Mouse (Mus musculus) midbrain, embryonic 16.5 days (tissue): ENCODE measurements around the gene Vmn2r90. TPM values are rescaled to one million over a fixed set of nuclear protein-coding genes. Genes with fewer than 3 reads are reported as not detected.
"Not testable (repeated sequence)": the region's sequence is repeated elsewhere in the genome, so short reads cannot be mapped to it uniquely, and the experiment has no call there.

Experiments
- ATAC-seq: fragments of 200-750 bp; cut with Nextera tagmentation; 2 replicates; pipeline ENCODE4 v1.8.0; 2017; ENCODE audit warnings: moderate TSS enrichment
- H3K27ac ChIP-seq: fragments of 300-500 bp; sonication (generic); 2 replicates; pipeline ENCODE4 v1.5.1; 2014; ENCODE audit warnings: mild to moderate bottlenecking, low read length, mixed read lengths
- H3K27me3 ChIP-seq: fragments of 300-500 bp; sonication (generic); 2 replicates; pipeline ENCODE4 v1.6.1; 2014; ENCODE audit warnings: low read depth, low read length, mixed read lengths; ENCODE audit not compliant: control insufficient read depth, insufficient read depth
- H3K36me3 ChIP-seq: fragments of 300-500 bp; sonication (generic); 2 replicates; pipeline ENCODE4 v1.6.1; 2014; ENCODE audit warnings: mild to moderate bottlenecking, low read length, moderate library complexity, mixed read lengths; ENCODE audit not compliant: control insufficient read depth, insufficient read depth
- H3K4me1 ChIP-seq: fragments of 300-500 bp; sonication (generic); 2 replicates; pipeline ENCODE4 v1.6.1; 2014; ENCODE audit warnings: mild to moderate bottlenecking, low read length, mixed read lengths; ENCODE audit not compliant: control insufficient read depth, insufficient read depth
- H3K4me2 ChIP-seq: fragments of 300-500 bp; sonication (generic); 2 replicates; pipeline ENCODE4 v1.6.1; 2014; ENCODE audit warnings: mild to moderate bottlenecking, low read length, mixed read lengths
- H3K4me3 ChIP-seq: fragments of 300-500 bp; sonication (generic); 2 replicates; pipeline ENCODE4 v1.5.1; 2014; ENCODE audit warnings: low read depth, mild to moderate bottlenecking, low read length, moderate library complexity, mixed read lengths
- H3K9ac ChIP-seq: fragments of 300-500 bp; sonication (generic); 2 replicates; pipeline ENCODE4 v1.6.1; 2014; ENCODE audit warnings: low read depth, low read length, mixed read lengths
- H3K9me3 ChIP-seq: fragments of 300-500 bp; sonication (generic); replicated peaks from 2 replicates; pipeline ENCODE4 v1.6.1; 2014; ENCODE audit warnings: mild to moderate bottlenecking, low read length, mixed read lengths; ENCODE audit not compliant: control insufficient read depth, poor library complexity, severe bottlenecking
- WGBS: fragments of 180-500 bp; shearing (Covaris S2); extraction: QIAGEN DNeasy Blood & Tissue Kit; methylation state at CpG from one replicate; pipeline ENCODE4 v1.1.7; 2014; 5-methylcytosine and 5-hydroxymethylcytosine counted together
- polyA plus RNA-seq: library from polyadenylated mRNA; unstranded; fragments of >200 nt; fragmentation: Nextera tagmentation; extraction: Ambion mirVana; gene quantifications from 2 replicates; pipeline ENCODE4 v1.2.1, GENCODE M21; 2015

The Vmn2r90 gene
- polyA plus RNA-seq: not detected in 2 replicates

DNA sequence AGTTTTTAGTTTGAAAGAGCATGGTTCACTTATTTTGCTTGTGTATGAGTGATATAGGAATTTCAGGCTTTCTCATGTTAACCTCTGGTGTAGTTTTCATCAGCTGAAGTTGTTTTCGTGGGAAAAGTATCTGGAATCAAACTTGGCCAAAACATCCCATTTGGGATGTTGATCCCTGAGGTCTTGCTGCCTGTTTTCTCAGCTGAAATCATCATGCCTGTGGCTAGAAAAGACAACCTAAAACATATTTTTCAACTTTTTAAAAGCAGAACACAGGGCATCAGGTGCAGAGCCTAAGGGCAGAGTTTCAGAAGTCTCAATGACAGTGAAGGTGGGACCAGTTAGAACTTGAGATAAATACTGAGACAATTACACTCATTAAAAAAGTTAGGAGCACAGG lies at the start of gene Vmn2r90:
Gene Vmn2r90 (plus strand): TSS at position 301 of the 400 bp plus-strand sequence.
- Histone ChIP-seq H3K27me3 (no peaks in the 10 kb centered on the region), H3K36me3 (no peaks in the 10 kb centered on the region), H3K27ac (no peak within 1 kb of the TSS), H3K4me2 (no peak within 1 kb of the TSS), H3K9me3 (0 out of 2 replicates have a peak, but pooled peaks cover 3% of the 10 kb centered on the region), H3K9ac (no peak within 1 kb of the TSS), H3K4me3 (no peak within 1 kb of the TSS), H3K4me1 (no peaks in the 10 kb centered on the region)
- ATAC-seq: no peak
- WGBS: 75% methylated on average over 1 of the region's 1 CpGs

DNA sequence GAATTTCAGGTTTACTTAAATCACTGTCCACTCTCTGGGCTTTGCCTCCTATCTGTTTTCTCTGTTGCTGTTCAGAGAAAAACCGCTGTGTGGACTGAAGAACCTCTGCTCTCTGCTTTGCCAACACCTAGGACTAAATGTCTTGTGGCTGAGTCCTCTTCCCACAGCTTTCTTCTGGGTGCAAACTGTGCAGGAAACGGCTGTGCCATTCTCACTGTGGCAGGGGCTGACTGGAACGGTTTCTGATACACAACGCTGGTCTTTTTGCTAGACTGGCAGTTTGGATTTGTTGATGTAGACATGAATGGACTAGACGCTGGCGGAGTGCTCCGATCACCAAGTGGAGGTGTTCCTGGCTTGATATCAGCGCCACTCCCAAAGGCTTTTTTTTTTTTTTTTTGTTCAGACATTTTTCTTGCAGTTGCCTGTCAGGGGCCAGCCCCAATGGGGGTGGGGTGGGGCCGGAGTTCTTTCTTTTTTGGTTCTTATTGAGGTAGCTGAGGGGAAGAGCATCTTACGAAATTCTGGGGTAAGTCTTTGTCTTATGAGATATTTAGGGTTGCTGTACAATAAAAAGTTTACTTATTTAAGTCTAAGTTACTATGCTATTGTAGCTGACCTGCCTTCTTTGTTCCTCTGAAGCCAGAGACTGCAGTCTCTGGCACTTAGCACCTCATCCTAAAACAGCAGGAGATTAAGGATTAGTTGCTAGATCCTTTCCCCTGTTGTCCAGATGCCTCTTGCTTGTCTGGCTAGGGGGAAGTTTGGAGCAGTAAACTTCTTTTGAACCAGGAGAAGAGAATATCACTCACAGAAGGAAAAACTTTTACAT lies 48.3 kb upstream of the Vmn2r90 start:
- Histone ChIP-seq H3K4me3 (no peak overlapping the region), H3K27me3 (no peaks in the 10 kb centered on the region), H3K9ac (no peak overlapping the region), H3K4me2 (peak overlapping the region; percentile 26), H3K4me1 (peaks cover 2% of the 10 kb centered on the region; the same call in 1 of the 2 replicates), H3K36me3 (no peaks in the 10 kb centered on the region), H3K9me3 (no peaks in the 10 kb centered on the region), H3K27ac (no peak overlapping the region)
- no peak for ATAC-seq
- WGBS: 14% methylated on average over 10 of the region's 10 CpGs

DNA sequence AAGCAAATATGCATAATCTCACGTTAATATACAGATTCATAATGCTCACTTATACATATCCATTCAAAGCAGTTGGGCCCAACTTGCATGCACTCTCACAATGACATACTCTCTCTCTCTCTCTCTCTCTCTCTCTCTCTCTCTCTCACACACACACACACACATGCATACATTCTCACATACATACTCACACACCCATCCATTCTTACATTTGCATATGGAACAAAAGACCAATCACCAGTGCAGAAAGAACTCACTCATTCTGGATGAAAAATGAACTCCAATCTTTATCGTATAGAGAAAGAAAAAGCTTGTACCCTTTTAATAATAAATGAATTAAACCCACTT lies 47.7 kb upstream of the Vmn2r90 start:
- WGBS: 23% methylated on average over 2 of the region's 2 CpGs
- no peak for ATAC-seq
- Histone ChIP-seq H3K4me2 (no peak overlapping the region), H3K9me3 (no peaks in the 10 kb centered on the region), H3K27ac (no peak overlapping the region), H3K9ac (no peak overlapping the region), H3K4me3 (no peak overlapping the region), H3K27me3 (no peaks in the 10 kb centered on the region), H3K4me1 (peaks cover 2% of the 10 kb centered on the region; the same call in 1 of the 2 replicates), H3K36me3 (no peaks in the 10 kb centered on the region)

DNA sequence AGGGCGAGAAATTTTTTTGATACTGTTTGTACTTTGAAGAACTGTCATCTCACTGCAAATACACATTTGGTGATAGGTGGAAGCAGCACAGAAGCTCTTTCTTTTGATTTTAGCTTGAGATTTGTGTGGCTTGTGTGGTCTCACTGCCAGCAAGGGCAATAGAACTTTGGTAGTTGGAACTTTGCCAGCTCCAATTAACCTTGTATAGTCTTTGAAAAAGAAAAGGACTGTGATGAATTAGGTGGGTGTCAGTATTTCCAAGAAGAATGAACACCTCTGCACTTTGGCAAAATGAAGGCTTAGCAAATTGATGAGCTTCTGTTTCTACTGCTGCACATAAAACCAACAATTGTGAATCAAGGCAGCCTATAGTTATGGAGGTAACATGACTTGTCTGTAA lies 24.8 kb upstream of the Vmn2r90 start:
- Histone ChIP-seq H3K4me2 (no peak overlapping the region), H3K4me1 (no peaks in the 10 kb centered on the region), H3K27me3 (no peaks in the 10 kb centered on the region), H3K4me3 (no peak overlapping the region), H3K9me3 (no peaks in the 10 kb centered on the region), H3K27ac (no peak overlapping the region), H3K36me3 (no peaks in the 10 kb centered on the region), H3K9ac (no peak overlapping the region)
- WGBS: 90% methylated on average over 1 of the region's 1 CpGs
- no peak for ATAC-seq

DNA sequence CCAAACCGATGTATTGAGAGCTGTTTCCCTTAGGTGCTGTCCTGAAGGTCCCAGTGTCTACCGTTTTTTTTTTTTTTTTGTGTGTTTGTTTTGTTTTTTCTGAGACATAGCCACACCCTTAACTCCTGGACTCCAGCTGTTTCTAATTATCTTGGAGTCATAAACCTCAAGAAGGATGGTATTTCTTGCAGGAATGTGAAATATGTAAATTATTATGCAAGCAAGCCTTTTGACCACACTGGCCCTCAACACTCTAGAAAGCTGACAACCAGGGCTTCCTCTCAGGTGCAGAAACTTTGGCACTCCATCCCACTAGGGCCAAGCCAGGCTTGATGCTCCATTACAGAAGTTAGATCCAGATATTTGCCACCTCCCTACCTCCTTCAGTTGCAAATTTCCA lies 12.9 kb upstream of the Vmn2r90 start:
- 67% methylated on average over 2 of the region's 2 CpGs for WGBS
- Histone ChIP-seq H3K9me3 (no peaks in the 10 kb centered on the region), H3K36me3 (no peaks in the 10 kb centered on the region), H3K27me3 (no peaks in the 10 kb centered on the region), H3K9ac (no peak overlapping the region), H3K4me2 (no peak overlapping the region), H3K27ac (no peak overlapping the region), H3K4me3 (no peak overlapping the region), H3K4me1 (no peaks in the 10 kb centered on the region)
- no peak for ATAC-seq

DNA sequence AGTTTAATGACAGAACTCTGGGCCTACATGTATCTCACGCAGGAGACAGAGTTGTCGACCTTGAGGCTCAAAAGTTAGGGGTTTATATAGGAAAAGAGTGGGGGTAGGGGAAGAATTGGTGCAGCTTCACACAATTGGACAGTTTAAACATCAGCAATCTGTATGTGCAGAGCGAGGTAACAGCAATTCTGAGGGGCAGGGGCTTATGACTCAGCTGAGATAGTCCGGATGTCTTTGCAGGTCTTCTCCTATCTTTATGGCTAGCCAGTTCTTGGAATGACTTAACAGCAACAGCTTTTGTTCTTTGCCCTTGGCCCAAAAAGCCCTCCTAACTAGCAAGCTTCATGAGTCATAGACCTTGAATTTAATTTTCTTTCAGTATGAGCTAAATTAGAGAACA lies 28.8 kb downstream of the Vmn2r90 start:
- 80% methylated on average over 4 of the region's 4 CpGs for WGBS
- H3K4me2 ChIP-seq, H3K9me3 ChIP-seq, H3K4me1 ChIP-seq, H3K27ac ChIP-seq, H3K27me3 ChIP-seq, H3K36me3 ChIP-seq, H3K4me3 ChIP-seq, ATAC-seq, H3K9ac ChIP-seq: not testable (repeated sequence)

DNA sequence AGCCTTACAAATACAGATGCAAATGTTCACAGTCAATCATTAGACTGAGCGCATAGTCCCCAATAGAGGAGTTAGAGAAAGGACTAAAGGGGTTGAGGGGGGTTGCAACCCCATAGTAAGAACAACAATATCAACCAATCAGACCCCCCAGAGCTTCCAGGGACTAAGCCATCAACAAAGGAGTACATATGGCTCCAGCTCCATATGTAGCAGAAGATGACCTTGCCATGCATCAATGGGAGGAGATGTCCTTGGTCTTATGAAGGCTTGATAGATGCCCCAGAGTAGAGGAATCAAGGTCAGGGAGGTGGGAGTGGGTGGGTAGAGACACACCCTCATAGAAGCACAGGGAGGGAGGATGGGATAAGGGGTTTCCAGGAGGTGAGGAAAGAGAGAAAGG lies 35.1 kb downstream of the Vmn2r90 start:
- no peak for ATAC-seq
- Histone ChIP-seq H3K27me3 (no peaks in the 10 kb centered on the region), H3K4me1 (no peaks in the 10 kb centered on the region), H3K36me3 (no peaks in the 10 kb centered on the region), H3K4me2 (no peak overlapping the region), H3K9me3 (no peaks in the 10 kb centered on the region), H3K27ac (no peak overlapping the region), H3K9ac (no peak overlapping the region), H3K4me3 (no peak overlapping the region)
- WGBS: 96% methylated on average over 1 of the region's 1 CpGs

DNA sequence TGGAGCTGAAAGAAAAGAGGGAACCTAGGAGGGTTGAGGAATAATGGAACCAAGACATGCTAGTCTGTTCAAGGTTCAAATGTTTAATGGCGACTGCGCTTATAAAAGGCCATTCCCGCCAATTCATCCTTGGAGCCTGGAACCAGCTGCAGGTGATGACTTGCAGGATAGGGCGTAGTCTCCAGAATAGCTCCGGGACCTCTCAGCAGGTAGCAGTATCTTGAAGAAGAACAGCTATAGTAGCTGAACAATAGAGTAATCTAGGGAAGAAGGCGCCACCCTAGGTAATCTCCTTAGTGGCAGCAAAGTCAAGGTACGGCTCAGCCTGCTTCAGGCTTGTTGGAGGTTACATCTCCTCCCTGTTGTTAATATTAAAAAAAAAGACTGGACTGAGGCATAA lies 35.8 kb downstream of the Vmn2r90 start:
- H3K9me3 ChIP-seq, H3K9ac ChIP-seq, H3K27ac ChIP-seq, H3K4me1 ChIP-seq, H3K27me3 ChIP-seq, H3K36me3 ChIP-seq, H3K4me2 ChIP-seq, H3K4me3 ChIP-seq, ATAC-seq: not testable (repeated sequence)
- 94% methylated on average over 7 of the region's 7 CpGs for WGBS

DNA sequence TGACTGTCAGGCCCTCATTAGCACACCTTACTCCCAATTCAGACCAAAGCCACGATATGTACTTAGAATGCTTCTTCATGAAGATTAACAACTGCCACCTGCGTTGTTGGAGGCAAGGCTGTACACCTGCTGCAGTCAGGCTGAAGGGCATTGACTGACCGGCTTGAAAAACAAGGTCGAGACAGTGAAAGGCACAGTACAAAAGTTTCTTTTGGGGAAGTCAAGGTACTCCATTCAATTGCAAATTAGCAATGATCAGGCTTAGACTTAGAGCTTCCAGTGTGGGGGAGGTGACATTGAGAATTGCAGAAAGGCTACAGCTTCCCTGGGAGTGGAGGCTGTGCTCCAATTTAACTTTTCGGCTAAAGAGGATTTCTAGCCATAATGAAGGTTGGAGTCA lies 36.4 kb downstream of the Vmn2r90 start:
- H3K4me3 ChIP-seq, H3K4me2 ChIP-seq, H3K4me1 ChIP-seq, H3K9me3 ChIP-seq, H3K27ac ChIP-seq, H3K27me3 ChIP-seq, ATAC-seq, H3K36me3 ChIP-seq, H3K9ac ChIP-seq: not testable (repeated sequence)
- 80% methylated on average over 5 of the region's 5 CpGs for WGBS
